Mouse (Mus musculus) kidney, embryonic 14.5 days (tissue): ENCODE data around the gene Pdap1. TPM values are rescaled to one million over a fixed set of nuclear protein-coding genes. Genes with fewer than 3 reads are reported as not detected.
A peak's percentile ranks its signal among the peaks of the same experiment; 100 is the strongest.

Experiments used
- ATAC-seq: fragments of 200-750 bp; cut with Nextera tagmentation; 2 replicates; pipeline ENCODE4 v1.8.0; 2017; ENCODE audit warnings: moderate number of reproducible peaks, mild to moderate bottlenecking, moderate TSS enrichment, moderate library complexity; ENCODE audit not compliant: low FRiP score, low TSS enrichment
- H3K27ac ChIP-seq: fragments of 300-500 bp; sonication (generic); 2 replicates; pipeline ENCODE4 v1.5.1; 2014; ENCODE audit warnings: low read depth, mild to moderate bottlenecking, low read length, moderate library complexity, mixed read lengths
- H3K27me3 ChIP-seq: fragments of 300-500 bp; sonication (generic); 2 replicates; pipeline ENCODE4 v1.6.1; 2014; ENCODE audit warnings: mild to moderate bottlenecking, low read length; ENCODE audit not compliant: control insufficient read depth, insufficient read depth
- H3K36me3 ChIP-seq: fragments of 300-500 bp; sonication (generic); 2 replicates; pipeline ENCODE4 v1.6.1; 2014; ENCODE audit warnings: low read length, mixed read lengths; ENCODE audit not compliant: control insufficient read depth, insufficient read depth
- H3K4me1 ChIP-seq: fragments of 300-500 bp; sonication (generic); 2 replicates; pipeline ENCODE4 v1.6.1; 2014; ENCODE audit warnings: low read length, mixed read lengths; ENCODE audit not compliant: control insufficient read depth, insufficient read depth
- H3K4me2 ChIP-seq: fragments of 300-500 bp; sonication (generic); replicated peaks from 2 replicates; pipeline ENCODE4 v1.6.1; 2014; ENCODE audit warnings: low read depth, mild to moderate bottlenecking, low read length
- H3K4me3 ChIP-seq: fragments of 300-500 bp; sonication (generic); 2 replicates; pipeline ENCODE4 v1.5.1; 2014; ENCODE audit warnings: mild to moderate bottlenecking, low read length
- H3K9ac ChIP-seq: fragments of 300-500 bp; sonication (generic); 2 replicates; pipeline ENCODE4 v1.6.1; 2014; ENCODE audit warnings: low read depth, mild to moderate bottlenecking, low read length, moderate library complexity
- H3K9me3 ChIP-seq: fragments of 300-500 bp; sonication (generic); 2 replicates; pipeline ENCODE4 v1.6.1; 2016; ENCODE audit warnings: low read length; ENCODE audit not compliant: control insufficient read depth
- WGBS: fragments of 180-500 bp; shearing (Covaris S2); extraction: QIAGEN DNeasy Blood & Tissue Kit; methylation state at CpG from one replicate; pipeline ENCODE4 v1.1.7; 2014; 5-methylcytosine and 5-hydroxymethylcytosine counted together
- polyA plus RNA-seq: library from polyadenylated mRNA; unstranded; fragments of >200 nt; fragmentation: Nextera tagmentation; extraction: Ambion mirVana; gene quantifications from 2 replicates; pipeline ENCODE4 v1.2.1, GENCODE M21; 2014

Pdap1 gene
- 113 and 152 TPM in 2 replicates for polyA plus RNA-seq

GRCm38 (mm10) chr5:145139571-145140519 lies at the start of gene Pdap1, which contains the start of gene Bud31:
Gene Pdap1, minus strand, starts transcription at chr5:145140238.
Gene Bud31, plus strand, starts transcription at chr5:145140362.
- Histone ChIP-seq H3K4me3 (peak within 1 kb of the TSS; percentile 85), H3K27ac (peak within 1 kb of the TSS; percentile 84), H3K36me3 (peaks cover 60% of the 10 kb centered on the region), H3K9me3 (no peaks in the 10 kb centered on the region), H3K27me3 (no peaks in the 10 kb centered on the region), H3K9ac (peak within 1 kb of the TSS; percentile 91), H3K4me1 (peaks cover 20% of the 10 kb centered on the region), H3K4me2 (peak within 1 kb of the TSS; percentile 71)
- peak; percentile 93 for ATAC-seq
- whole genome bisulfite sequencing = under 1% methylated on average over 83 of the region's 84 CpGs

GRCm38 (mm10) chr5:145189416-145189815 lies 49.4 kb upstream of the Pdap1 start:
- H3K36me3 ChIP-seq = peaks cover 31% of the 10 kb centered on the region
- no peak overlapping the region for H3K4me2 ChIP-seq
- no peak overlapping the region for H3K4me3 ChIP-seq
- H3K9me3 ChIP-seq = no peaks in the 10 kb centered on the region
- H3K27me3 ChIP-seq = no peaks in the 10 kb centered on the region
- no peak overlapping the region for H3K27ac ChIP-seq
- H3K9ac ChIP-seq = no peak overlapping the region
- no peak for ATAC-seq
- 93% methylated on average over 6 of the region's 6 CpGs for WGBS
- H3K4me1 ChIP-seq = peaks cover 12% of the 10 kb centered on the region; the same call in 1 of the 2 replicates

DNA sequence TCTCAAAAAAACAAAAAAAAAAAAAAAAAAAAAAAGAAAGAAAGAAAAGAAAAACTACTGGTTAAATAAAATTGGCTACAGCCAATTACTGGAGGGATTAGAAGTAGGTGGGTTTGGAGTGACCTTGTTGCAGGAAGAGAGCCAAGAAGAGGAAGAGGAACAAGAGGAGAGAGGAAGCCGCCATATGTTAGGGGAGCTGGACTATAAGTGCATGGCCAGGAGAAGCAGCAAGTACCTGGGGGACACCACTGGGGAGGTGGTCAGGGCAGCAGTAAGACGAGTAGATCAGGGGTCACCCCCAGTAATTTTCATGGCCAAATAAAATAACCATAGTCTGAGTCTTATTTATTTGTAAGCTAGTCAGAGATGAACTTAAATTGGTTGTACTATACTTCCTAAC lies 45.2 kb upstream of the Pdap1 start:
- Histone ChIP-seq H3K9me3 (no peaks in the 10 kb centered on the region), H3K9ac (no peak overlapping the region), H3K4me3 (no peak overlapping the region), H3K27me3 (no peaks in the 10 kb centered on the region), H3K4me2 (no peak overlapping the region), H3K36me3 (peaks cover 68% of the 10 kb centered on the region), H3K27ac (no peak overlapping the region), H3K4me1 (peaks cover 3% of the 10 kb centered on the region; the same call in 1 of the 2 replicates)
- ATAC-seq = no peak
- 83% methylated on average over 2 of the region's 2 CpGs for WGBS

DNA sequence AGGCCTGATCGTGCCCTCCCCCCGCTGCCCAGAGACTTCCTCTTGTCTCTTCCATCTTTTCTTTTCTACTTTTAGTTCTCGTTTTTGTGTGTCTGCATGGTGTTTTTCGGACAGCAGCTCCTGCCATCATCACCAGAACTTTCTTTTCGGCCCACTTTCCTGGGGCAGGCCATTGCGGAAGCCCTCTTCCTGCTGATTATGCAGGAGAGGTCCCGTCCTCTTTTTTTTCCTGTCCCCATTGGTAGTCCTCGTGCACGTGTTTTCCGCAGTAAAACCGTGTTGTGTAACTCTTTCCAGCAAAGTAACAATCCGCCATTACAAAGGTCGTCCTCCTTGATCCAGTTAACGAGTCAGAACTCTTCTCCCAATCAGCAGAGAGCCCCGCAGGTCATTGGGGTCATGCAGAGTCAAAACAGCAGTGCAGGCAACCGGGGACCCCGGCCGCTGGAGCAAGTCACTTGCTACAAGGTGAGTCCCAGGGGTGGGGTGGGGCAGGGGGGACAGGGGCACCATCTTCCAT lies 38.5 kb upstream of the Pdap1 start:
- Histone ChIP-seq H3K9me3 (no peaks in the 10 kb centered on the region), H3K27me3 (no peaks in the 10 kb centered on the region), H3K4me2 (no peak overlapping the region), H3K36me3 (peaks cover 99% of the 10 kb centered on the region), H3K9ac (no peak overlapping the region), H3K4me3 (no peak overlapping the region), H3K27ac (no peak overlapping the region), H3K4me1 (no peaks in the 10 kb centered on the region)
- no peak for ATAC-seq
- WGBS = 80% methylated on average over 18 of the region's 18 CpGs

- peak; percentile 50; the same call in 1 of the 2 replicates for ATAC-seq
- Histone ChIP-seq H3K36me3 (peaks cover 33% of the 10 kb centered on the region), H3K27ac (peak overlapping the region; percentile 30; the same call in 1 of the 2 replicates), H3K4me1 (peaks cover 15% of the 10 kb centered on the region; the same call in 1 of the 2 replicates), H3K4me3 (peak overlapping the region; percentile 68), H3K27me3 (no peaks in the 10 kb centered on the region), H3K9ac (peak overlapping the region; percentile 86), H3K9me3 (no peaks in the 10 kb centered on the region), H3K4me2 (peak overlapping the region; percentile 78)
- WGBS = under 1% methylated on average over 24 of the region's 28 CpGs
Measured at GRCm38 (mm10) chr5:145167306-145167661, 27.2 kb upstream of the Pdap1 start.

GRCm38 (mm10) chr5:145166536-145167305 lies 26.7 kb upstream of the Pdap1 start, which contains the start of the genes Ptcd1 and Cpsf4:
Gene Ptcd1, minus strand, starts transcription at chr5:145167108.
Gene Cpsf4, plus strand, starts transcription at chr5:145167213.
- H3K4me1 ChIP-seq = peaks cover 15% of the 10 kb centered on the region; the same call in 1 of the 2 replicates
- H3K27me3 ChIP-seq = no peaks in the 10 kb centered on the region
- peaks cover 31% of the 10 kb centered on the region for H3K36me3 ChIP-seq
- peak within 1 kb of the TSS; percentile 86 for H3K9ac ChIP-seq
- peak within 1 kb of the TSS; percentile 68 for H3K4me3 ChIP-seq
- WGBS = under 1% methylated on average over 48 of the region's 51 CpGs
- no peaks in the 10 kb centered on the region for H3K9me3 ChIP-seq
- peak; percentile 95 for ATAC-seq
- peak within 1 kb of the TSS; percentile 78 for H3K4me2 ChIP-seq
- peak within 1 kb of the TSS; percentile 85 for H3K27ac ChIP-seq

- no peak for ATAC-seq
- Histone ChIP-seq H3K27ac (no peak overlapping the region), H3K4me2 (no peak overlapping the region; the same call in 1 of the 2 replicates)
Measured at GRCm38 (mm10) chr5:145165184-145165583, 25.1 kb upstream of the Pdap1 start.

GRCm38 (mm10) chr5:145164710-145165109 lies 24.7 kb upstream of the Pdap1 start:
- H3K9ac ChIP-seq = no peak overlapping the region
- no peaks in the 10 kb centered on the region for H3K27me3 ChIP-seq
- 58% methylated on average over 3 of the region's 3 CpGs for WGBS
- H3K9me3 ChIP-seq = no peaks in the 10 kb centered on the region
- H3K36me3 ChIP-seq = peaks cover 30% of the 10 kb centered on the region
- H3K27ac ChIP-seq = no peak overlapping the region
- peaks cover 15% of the 10 kb centered on the region; the same call in 1 of the 2 replicates for H3K4me1 ChIP-seq
- H3K4me3 ChIP-seq = no peak overlapping the region
- ATAC-seq = no peak
- no peak overlapping the region for H3K4me2 ChIP-seq

More at GRCm38 (mm10) chr5:145165184-145165583, 25.1 kb upstream of the Pdap1 start:
- peaks cover 15% of the 10 kb centered on the region; the same call in 1 of the 2 replicates for H3K4me1 ChIP-seq
- WGBS = 86% methylated on average over 15 of the region's 15 CpGs
- peaks cover 28% of the 10 kb centered on the region for H3K36me3 ChIP-seq
- H3K9me3 ChIP-seq = no peaks in the 10 kb centered on the region
- H3K9ac ChIP-seq = no peak overlapping the region
- no peak overlapping the region for H3K4me3 ChIP-seq
- no peaks in the 10 kb centered on the region for H3K27me3 ChIP-seq
